Mouse (Mus musculus): ENCODE measurements around the gene Zer1. TPM values are rescaled to one million over a fixed set of nuclear protein-coding genes. Genes with fewer than 3 reads are reported as not detected.
A peak's percentile ranks its signal among the peaks of the same experiment; 100 is the strongest.

The Zer1 gene
- total and polyA plus RNA-seq, 3 experiments = 5.5 to 15.0 (median 13.4) TPM

- peak; percentile 3; the same call in 1 of the 2 replicates for TF ChIP-seq JUN (IDR thresholded peaks at IDR 0.05; ENCODE audit: insufficient read depth, low read depth, low read length)
- TF ChIP-seq BHLHE40 (IDR thresholded peaks at IDR 0.05; ENCODE audit: low read depth, low read length) = peak; percentile 66
- peak; percentile 95 for TF ChIP-seq MAX (IDR thresholded peaks at IDR 0.05; ENCODE audit: low read length)
- peak; percentile 43; the same call in 1 of the 2 replicates for TF ChIP-seq IRF4 (IDR thresholded peaks at IDR 0.05; ENCODE audit: low read depth, low read length)
- TF ChIP-seq USF2 (conservative IDR thresholded peaks at IDR 0.05; ENCODE audit: low read depth, low read length) = peak; percentile 71
- no peak; the same call in 1 of the 2 replicates for TF ChIP-seq POLR2AphosphoS2 (IDR thresholded peaks at IDR 0.05; ENCODE audit: low read depth, low read length)
These were observed 61.9 kb downstream of the Zer1 start (continued) for GRCm38 (mm10) chr2:30062249-30063093.

DNA sequence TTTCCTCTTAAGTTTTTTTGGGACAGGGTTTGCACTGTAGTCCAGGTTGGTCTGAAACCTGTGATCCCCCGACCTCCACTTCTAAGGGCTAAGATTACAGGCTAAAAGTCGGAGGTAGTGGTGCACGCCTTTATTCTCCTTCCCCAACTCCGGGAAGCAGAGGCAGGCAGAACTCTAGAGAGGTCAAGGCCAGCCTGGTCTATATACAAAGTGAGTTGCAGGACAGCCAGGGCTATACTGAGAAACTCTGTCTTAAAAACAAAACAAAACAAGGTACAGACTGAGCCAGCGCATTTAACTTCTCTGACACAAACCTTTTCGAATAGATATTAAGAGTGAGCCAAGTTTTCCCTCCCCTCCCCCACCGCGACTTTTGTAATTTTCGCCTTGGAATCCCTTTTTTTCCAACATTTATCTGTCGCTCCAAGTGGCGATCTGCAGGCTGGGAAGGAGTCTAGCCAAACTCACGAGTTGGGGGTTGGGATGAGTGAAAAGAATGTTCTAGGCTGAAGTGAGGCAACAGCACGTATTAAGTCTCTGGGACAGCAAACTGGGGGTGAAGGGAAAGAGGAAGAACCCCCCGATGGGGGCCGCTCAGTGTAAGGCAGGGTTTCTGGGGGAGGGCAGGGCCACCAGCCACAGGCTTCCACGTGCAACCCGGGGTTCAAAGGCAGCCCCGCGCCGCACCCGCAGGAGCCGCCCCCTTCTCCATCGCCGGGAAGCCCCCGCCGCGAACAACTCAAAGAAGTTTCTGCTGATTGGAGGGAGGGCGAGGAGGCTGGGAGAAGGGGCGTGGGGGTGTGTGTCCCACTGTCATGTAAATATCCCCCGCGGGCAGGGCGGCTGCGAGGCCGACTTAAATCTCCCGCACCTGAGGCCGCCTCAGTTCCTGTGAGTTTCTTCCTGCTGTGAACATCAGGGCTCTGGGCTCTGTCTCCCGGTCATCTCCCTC is 62.9 kb downstream of the Zer1 start:
- H3K4me1 ChIP-seq (ENCODE audit: control insufficient read depth in 1 of 2, insufficient read depth in 2 of 2) = peaks cover 3 to 17% of the 10 kb centered on the region in 2 experiments; a peak in 2 of 4 replicates
- in situ Hi-C loops (cut with MboI; ENCODE audit: low pct_ligation_motif_present, low pct_unique_long_range_greater_than_20kb, low sequenced_read_pairs) = no loop called here
- peaks cover 38% of the 10 kb centered on the region for H3K79me2 ChIP-seq (replicated peaks; ENCODE audit: control insufficient read depth, extremely low read depth, insufficient read depth, poor library complexity, severe bottlenecking)
- H3K9ac ChIP-seq (ENCODE audit: insufficient read depth, low read depth) = peak overlapping the region; percentile 68
- DNase-seq (ENCODE audit: extremely low read depth) = peak; percentile 83
- peak overlapping the region; percentile 53 for H3K27ac ChIP-seq (ENCODE audit: insufficient read depth, low read depth)
- dilution Hi-C loops (cut with MboI; ENCODE audit: extremely low pct_ligation_motif_present, extremely low pct_unique_long_range_greater_than_20kb, low sequenced_read_pairs) = no loop called here
- peaks cover 0 to 5% of the 10 kb centered on the region in 2 experiments for H3K36me3 ChIP-seq (replicated peaks in 1 of 2; ENCODE audit: control insufficient read depth in 1 of 2, insufficient read depth in 1 of 2, low read length in 1 of 2)
- H3K27me3 ChIP-seq (replicated peaks) = no peaks in the 10 kb centered on the region
- H3K9me3 ChIP-seq (replicated peaks; ENCODE audit: low read length) = peaks cover 2% of the 10 kb centered on the region
- H3K4me2 ChIP-seq (ENCODE audit: insufficient read depth, low read depth, poor library complexity, severe bottlenecking) = peak overlapping the region; percentile 81
- H3K4me3 ChIP-seq (replicated peaks in 1 of 3; ENCODE audit: low read depth in 2 of 3, low read length in 2 of 3, poor library complexity in 1 of 3) = peak overlapping the region; percentile 79 to 91 (median 79)
- TF ChIP-seq POLR2A (IDR thresholded peaks at IDR 0.05; ENCODE audit: low read depth, low read length) (peak; percentile 80), ZC3H11A (IDR thresholded peaks at IDR 0.05; ENCODE audit: low read depth, low read length) (no peak), PAX5 (IDR thresholded peaks at IDR 0.05; ENCODE audit: low read length) (no peak), ELF1 (IDR thresholded peaks at IDR 0.05; ENCODE audit: low read depth, low read length) (0 out of 2 replicates have a peak, but pooled peaks have one; percentile 28), CTCF (conservative IDR thresholded peaks at IDR 0.05 in 1 of 2, IDR thresholded peaks at IDR 0.05 in 1 of 2; ENCODE audit: low read depth in 2 of 2, low read length in 2 of 2) (no peak), MXI1 (IDR thresholded peaks at IDR 0.05; ENCODE audit: low read depth, low read length) (peak; percentile 95), USF2 (conservative IDR thresholded peaks at IDR 0.05; ENCODE audit: low read depth, low read length) (no peak), ZNF384 (IDR thresholded peaks at IDR 0.05; ENCODE audit: low read depth, low read length) (no peak), GABPA (IDR thresholded peaks at IDR 0.05; ENCODE audit: insufficient replicate concordance, low read depth, low read length) (no peak), ZKSCAN1 (IDR thresholded peaks at IDR 0.05; ENCODE audit: borderline replicate concordance, low read depth, low read length) (no peak), SMC3 (IDR thresholded peaks at IDR 0.05; ENCODE audit: low read depth, low read length) (no peak), ZMIZ1 (IDR thresholded peaks at IDR 0.05; ENCODE audit: low read depth, low read length) (peak; percentile 40), JUND (conservative IDR thresholded peaks at IDR 0.05; ENCODE audit: low read depth, low read length) (no peak), TCF12 (IDR thresholded peaks at IDR 0.05; ENCODE audit: low read depth, low read length) (no peak), KAT2A (IDR thresholded peaks at IDR 0.05; ENCODE audit: insufficient replicate concordance, low read length) (no peak), USF1 (IDR thresholded peaks at IDR 0.05; ENCODE audit: low read depth, low read length) (no peak), JUN (IDR thresholded peaks at IDR 0.05; ENCODE audit: insufficient read depth, low read depth, low read length) (no peak), BHLHE40 (IDR thresholded peaks at IDR 0.05; ENCODE audit: low read depth, low read length) (peak; percentile 82), NELFE (IDR thresholded peaks at IDR 0.05; ENCODE audit: low read depth, low read length) (no peak; the same call in none of the 2 replicates), SIN3A (IDR thresholded peaks at IDR 0.05; ENCODE audit: low read length) (peak; percentile 82), CHD1 (IDR thresholded peaks at IDR 0.05; ENCODE audit: low read depth, low read length) (no peak), TBP (conservative IDR thresholded peaks at IDR 0.05; ENCODE audit: low read depth, low read length) (peak; percentile 75; the same call in 1 of the 2 replicates), IRF4 (IDR thresholded peaks at IDR 0.05; ENCODE audit: low read depth, low read length) (no peak), E2F4 (IDR thresholded peaks at IDR 0.05; ENCODE audit: insufficient replicate concordance, low read depth, low read length) (no peak), HCFC1 (IDR thresholded peaks at IDR 0.05; ENCODE audit: low read depth, low read length) (peak; percentile 52; the same call in 1 of the 2 replicates), POLR2AphosphoS2 (IDR thresholded peaks at IDR 0.05; ENCODE audit: low read depth, low read length) (no peak), MAZ (IDR thresholded peaks at IDR 0.05; ENCODE audit: low read depth, low read length) (peak; percentile 82; the same call in 1 of the 2 replicates), MAX (IDR thresholded peaks at IDR 0.05; ENCODE audit: low read length) (peak; percentile 88), CHD2 (IDR thresholded peaks at IDR 0.05; ENCODE audit: low read length) (peak; percentile 77), MAFK (IDR thresholded peaks at IDR 0.05; ENCODE audit: insufficient replicate concordance, low read length) (no peak), EP300 (IDR thresholded peaks at IDR 0.05; ENCODE audit: low read length) (no peak), NRF1 (IDR thresholded peaks at IDR 0.05; ENCODE audit: low read depth, low read length) (no peak)

All from CH12.LX (cell line).